Mouse (Mus musculus): Measurements from ENCODE around the gene Fetub.

- TF ChIP-seq POLR2A (IDR thresholded peaks at IDR 0.05; ENCODE audit: low read depth, low read length) (no peak), CTCF (conservative IDR thresholded peaks at IDR 0.05; ENCODE audit: insufficient read depth, insufficient read length, low read depth, low read length) (no peak)
These were observed 31.4 kb upstream of the Fetub start for GRCm38 (mm10) chr16:22886726-22887125.

Data from kidney, adult 2 months (tissue).